Mouse (Mus musculus): Measurements from ENCODE around the gene Ebf4. TPM values are rescaled to one million over a fixed set of nuclear protein-coding genes. Genes with fewer than 3 reads are reported as not detected.

Ebf4 gene
- total RNA-seq (2023) = not detected

DNA sequence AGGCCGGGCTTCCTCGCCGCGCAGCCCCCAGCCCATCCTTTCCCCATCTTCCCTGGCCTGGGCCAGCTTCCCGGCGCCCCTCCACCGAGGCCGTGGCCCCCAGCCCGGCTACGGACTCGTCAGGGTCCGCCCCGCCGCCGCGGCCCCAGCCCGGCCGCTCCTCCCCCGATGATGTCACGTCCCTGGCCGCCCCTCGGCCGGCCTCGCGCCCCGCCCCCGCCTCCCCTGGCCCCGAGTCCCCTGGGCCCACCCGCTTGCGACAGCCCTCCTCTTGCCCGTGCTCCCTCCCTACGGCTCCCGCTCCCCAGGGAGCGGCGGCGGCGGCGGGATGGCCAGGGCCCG, at the start of gene Ebf4:
Gene Ebf4, plus strand, starts transcription at position 234 of the 342 bp plus-strand sequence.

DNA sequence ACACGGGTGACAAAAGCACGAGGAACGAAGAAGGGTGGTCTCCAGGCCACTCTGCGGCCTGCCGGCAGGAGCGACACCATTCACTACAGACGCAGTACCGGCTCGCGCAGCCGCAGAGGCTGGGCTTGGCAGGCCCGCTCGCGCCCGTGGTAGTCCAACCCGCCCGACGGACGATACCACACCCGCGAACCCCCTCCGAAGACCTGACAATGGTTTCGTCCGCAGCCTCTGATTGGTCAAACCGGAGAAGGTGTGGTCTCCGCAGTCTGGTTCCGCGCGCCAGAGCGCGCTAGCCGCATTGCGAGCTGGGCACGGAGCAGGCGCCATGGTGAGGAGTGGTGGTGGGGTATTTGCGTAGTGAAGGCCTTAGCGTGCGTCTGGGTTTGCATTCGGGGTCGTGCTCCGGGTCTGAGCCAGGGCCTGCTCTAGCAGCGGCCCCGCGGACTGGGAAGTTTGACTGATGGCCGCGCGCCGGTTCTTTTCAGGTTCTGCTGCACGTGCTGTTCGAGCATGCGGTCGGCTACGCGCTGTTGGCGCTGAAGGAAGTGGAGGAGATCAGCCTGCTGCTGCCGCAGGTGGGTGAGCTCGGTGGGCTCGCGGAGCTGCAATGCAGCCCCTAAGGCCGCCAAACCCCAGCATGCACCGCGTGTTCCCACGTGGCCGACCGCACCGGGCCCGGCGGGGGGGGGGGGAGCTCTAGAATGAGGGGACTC, 20.7 kb upstream of the Ebf4 start, which contains the start of gene Nop56:
Gene Nop56, plus strand, starts transcription at position 282 of the 713 bp plus-strand sequence.

DNA sequence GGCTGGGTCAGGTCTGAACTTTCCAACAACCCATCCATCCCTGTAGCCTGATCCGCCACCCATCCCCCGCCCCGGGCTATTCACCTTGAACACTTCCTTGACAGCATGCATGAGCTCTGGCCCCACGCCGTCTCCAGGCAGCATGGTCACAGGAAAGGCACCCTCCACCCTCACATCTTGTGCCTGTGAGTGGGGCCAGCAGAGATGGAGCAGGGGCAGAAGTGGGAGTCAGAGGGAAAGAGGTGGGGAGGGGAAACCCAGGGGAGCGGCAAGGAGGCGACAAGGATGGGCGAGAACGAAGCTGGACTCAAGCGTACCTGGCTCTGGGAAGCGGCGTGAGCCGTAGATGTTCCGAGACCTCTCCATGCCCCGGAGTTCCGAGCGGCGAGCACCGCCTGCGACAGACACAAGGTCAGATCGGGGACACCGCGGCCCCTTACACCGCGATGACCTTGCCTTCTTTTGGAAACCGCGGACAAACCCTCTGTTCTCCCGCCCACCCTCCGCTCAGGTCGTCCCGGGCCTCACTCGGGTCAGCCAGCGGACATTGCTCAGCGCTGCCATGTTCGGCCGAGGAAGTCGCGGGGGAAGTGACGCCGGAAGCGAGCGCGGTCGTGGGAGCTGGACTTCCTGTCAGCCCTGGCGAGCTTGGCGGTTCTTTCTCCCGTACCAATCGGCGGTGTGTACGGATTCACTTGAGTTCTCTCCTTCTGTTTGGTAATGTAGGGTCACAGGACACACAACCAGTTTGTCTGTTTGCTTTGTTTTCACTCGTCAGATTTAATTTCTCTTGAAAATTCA, 10.9 kb upstream of the Ebf4 start, which contains the start of gene Idh3b:
Gene Idh3b, minus strand, starts transcription at position 694 of the 801 bp plus-strand sequence.

DNA sequence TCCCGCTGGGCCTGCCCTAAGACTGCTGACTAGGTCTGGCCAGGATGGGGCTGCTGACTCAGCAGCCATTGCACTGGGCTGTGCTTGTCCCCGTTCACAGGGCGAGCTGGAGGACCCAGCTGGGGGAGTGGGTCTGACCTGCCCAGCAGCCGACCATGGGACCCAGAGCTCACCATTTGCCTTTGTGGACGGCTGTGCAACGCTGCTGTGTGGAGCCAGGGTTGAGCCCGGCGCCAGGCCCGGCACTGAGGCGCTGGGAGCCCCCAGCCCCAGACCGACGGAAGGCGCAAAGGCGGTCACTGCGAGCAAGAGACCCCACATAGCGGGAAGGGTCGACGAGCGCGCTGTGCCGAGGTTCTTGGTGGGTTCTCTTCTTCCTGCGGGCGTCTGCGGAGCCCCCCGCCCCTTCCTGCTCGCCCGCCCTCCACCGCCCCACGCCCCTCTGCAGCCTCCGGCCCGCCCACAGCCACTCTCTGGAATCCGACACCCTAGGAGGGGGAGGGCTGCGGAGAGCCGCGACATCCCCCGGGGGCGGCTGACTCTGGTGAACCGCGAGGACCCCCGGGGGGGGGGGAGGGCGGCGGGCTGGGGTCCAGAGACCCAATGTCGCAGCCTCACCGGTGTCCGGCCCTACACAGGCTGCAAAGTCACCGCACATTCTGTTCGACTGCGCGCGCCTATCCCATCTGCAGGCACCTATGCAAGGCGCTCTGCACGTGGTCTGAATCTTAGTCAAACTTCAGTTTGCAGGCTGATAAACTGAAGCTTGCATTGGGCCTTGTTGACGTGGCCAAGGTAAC, 102.4 kb downstream of the Ebf4 start, which contains the start of gene Cpxm1:
Gene Cpxm1, minus strand, starts transcription at position 389 of the 800 bp plus-strand sequence.

DNA sequence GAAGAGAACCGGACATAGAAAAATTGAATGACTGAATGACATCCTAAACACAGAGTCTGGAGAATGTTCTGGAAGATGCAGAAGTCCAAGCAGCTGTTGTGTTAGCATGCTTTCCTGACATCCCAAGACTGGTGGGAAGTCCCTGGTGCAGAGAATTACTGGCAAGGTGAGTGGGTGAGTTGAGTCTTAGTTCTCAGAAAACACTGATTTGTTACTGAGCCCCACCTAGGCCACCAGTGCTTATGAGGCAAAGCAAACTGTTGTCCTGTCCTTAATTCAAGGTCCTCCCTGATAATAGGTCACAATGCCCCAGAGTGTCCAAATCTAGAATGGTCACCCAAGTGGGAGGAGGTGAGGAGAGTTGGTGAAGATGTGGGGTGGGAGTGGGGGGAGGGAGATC, 110.0 kb downstream of the Ebf4 start, which contains the start of the genes Gm28372 and 1700020A23Rik:
Gene Gm28372, plus strand, starts transcription at position 301 of the 400 bp plus-strand sequence.
Gene 1700020A23Rik, plus strand, starts transcription at position 321 of the 400 bp plus-strand sequence.

DNA sequence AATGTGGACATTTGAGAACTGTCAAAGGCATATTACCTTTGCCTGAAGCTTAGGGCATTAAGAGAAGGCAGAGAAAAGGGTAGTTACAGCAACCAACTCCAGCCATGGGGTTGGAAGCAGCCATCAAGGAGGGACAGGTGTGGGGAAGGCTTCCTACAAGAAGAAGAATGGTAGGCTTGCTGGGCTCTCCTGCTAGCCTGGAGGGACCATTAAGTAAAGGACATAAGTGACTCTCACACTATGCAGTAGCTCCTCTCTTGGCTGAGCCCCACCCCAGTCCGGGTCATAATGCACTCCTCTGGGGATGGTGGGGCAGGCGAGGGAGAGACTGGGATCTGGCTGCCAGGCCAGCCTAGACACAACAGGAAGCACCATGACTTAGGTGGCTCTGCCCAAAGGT, 111.2 kb downstream of the Ebf4 start, which contains the start of gene Tmem239:
Gene Tmem239, plus strand, starts transcription at position 301 of the 400 bp plus-strand sequence.

Other genes with a start within 250 kb of the Ebf4 start
- gene Tgm6, start 182.8 kb upstream of the Ebf4 start, total RNA-seq (2023) = not detected
- gene Snrpb, start 115.8 kb upstream of the Ebf4 start, total RNA-seq (2023) = 191 TPM
- not detected for gene Tmc2, start 100.0 kb upstream of the Ebf4 start, total RNA-seq (2023)
- gene Nop56, start 20.7 kb upstream of the Ebf4 start, total RNA-seq (2023) = 424 TPM
- gene Idh3b, start 10.6 kb upstream of the Ebf4 start, total RNA-seq (2023) = 127 TPM
- 0.65 TPM for gene Cpxm1, start 102.4 kb downstream of the Ebf4 start, total RNA-seq (2023)
- not detected for gene Gm28372, start 110.1 kb downstream of the Ebf4 start, total RNA-seq (2023)
- gene 1700020A23Rik, start 110.1 kb downstream of the Ebf4 start, total RNA-seq (2023) = not detected
- not detected for gene Tmem239, start 111.3 kb downstream of the Ebf4 start, total RNA-seq (2023)
- 132 TPM for gene Vps16, start 129.2 kb downstream of the Ebf4 start, total RNA-seq (2023)
- 26.0 TPM for gene Pced1a, start 129.5 kb downstream of the Ebf4 start, total RNA-seq (2023)
- gene Ptpra, start 155.1 kb downstream of the Ebf4 start, total RNA-seq (2023) = 129 TPM